Mouse (Mus musculus) heart, adult 18-20 months (tissue): ENCODE data around the gene Bicc1. TPM values are rescaled to one million over a fixed set of nuclear protein-coding genes. Genes with fewer than 3 reads are reported as not detected.

Source experiments
- total RNA-seq, 2 experiments: library from RNA; stranded (reverse); gene quantifications; 2 replicates each; pipeline ENCODE4 v1.2.3; 2021

The Bicc1 gene
- total RNA-seq, 2 experiments from 2014 or later: 11.8 to 13.1 TPM

Other genes starting within 250 kb of the Bicc1 start
- 10 to 100 TPM; 65.6 to 73.7 TPM for gene Tfam, start 78.6 kb upstream of the Bicc1 start, total RNA-seq
- gene Ube2d1, start 125.6 kb upstream of the Bicc1 start, total RNA-seq: 10 to 100 TPM; 39.5 to 41.9 TPM
- gene Cisd1, start 185.3 kb upstream of the Bicc1 start, total RNA-seq: 100 to 1,000 TPM; 349 to 364 TPM
- 10 to 100 TPM; 15.0 to 16.7 TPM for gene Ipmk, start 188.1 kb upstream of the Bicc1 start, total RNA-seq